Mouse (Mus musculus) urinary bladder, postnatal 10 days (tissue): ENCODE measurements around the gene Bahcc1.

Experiments
- DNase-seq: peaks from one replicate; pipeline ENCODE4 v3.0.0; 2022; ENCODE audit warnings: low spot score

Gene Bahcc1

GRCm38 (mm10) chr11:120298441-120299141 is 65.8 kb downstream of the Bahcc1 start:
- DNase-seq, result no peak

GRCm38 (mm10) chr11:120299484-120299883 is 66.7 kb downstream of the Bahcc1 start:
- DNase-seq, result no peak

GRCm38 (mm10) chr11:120303119-120303518 is 70.4 kb downstream of the Bahcc1 start:
- DNase-seq, result no peak

- no peak for DNase-seq
Measured at GRCm38 (mm10) chr11:120303559-120304349, 71.0 kb downstream of the Bahcc1 start.

- DNase-seq, result no peak
Measured at GRCm38 (mm10) chr11:120304350-120304694, 71.6 kb downstream of the Bahcc1 start.

GRCm38 (mm10) chr11:120304886-120305534 is 72.3 kb downstream of the Bahcc1 start:
- DNase-seq, result peak; percentile 36

- DNase-seq, result no peak
Measured at GRCm38 (mm10) chr11:120305535-120306365, 73.0 kb downstream of the Bahcc1 start.

- no peak for DNase-seq
Measured at GRCm38 (mm10) chr11:120306366-120307131, 73.8 kb downstream of the Bahcc1 start.

GRCm38 (mm10) chr11:120307132-120307413 is 74.3 kb downstream of the Bahcc1 start:
- no peak for DNase-seq

GRCm38 (mm10) chr11:120307566-120308430 is 75.1 kb downstream of the Bahcc1 start:
- peak; percentile 91 for DNase-seq

- DNase-seq, result peak; percentile 7
Measured at GRCm38 (mm10) chr11:120308441-120309320, 75.9 kb downstream of the Bahcc1 start.

- peak; percentile 58 for DNase-seq
Measured at GRCm38 (mm10) chr11:120310813-120311312, 78.1 kb downstream of the Bahcc1 start.

GRCm38 (mm10) chr11:120311561-120311960 is 78.8 kb downstream of the Bahcc1 start:
- peak; percentile 9 for DNase-seq

- no peak for DNase-seq
Measured at GRCm38 (mm10) chr11:120312069-120312468, 79.3 kb downstream of the Bahcc1 start.

- DNase-seq, result no peak
Measured at GRCm38 (mm10) chr11:120313906-120314685, 81.3 kb downstream of the Bahcc1 start.

- DNase-seq, result no peak
Measured at GRCm38 (mm10) chr11:120314721-120315415, 82.1 kb downstream of the Bahcc1 start.

- DNase-seq, result no peak
Measured at GRCm38 (mm10) chr11:120315416-120315761, 82.6 kb downstream of the Bahcc1 start.
